Mouse (Mus musculus) ES-CJ7 (cell line): ENCODE results near the gene Hoxa4.

ENCODE experiments used
- DNase-seq: peaks from one replicate; pipeline ENCODE4 v3.0.0; 2011; ENCODE audit warnings: low read depth, low spot score

Hoxa4 gene

GRCm38 (mm10) chr6:52203371-52204049 lies 12.0 kb upstream of the Hoxa4 start:
- peak; percentile 86 for DNase-seq

GRCm38 (mm10) chr6:52203121-52203370 lies 11.5 kb upstream of the Hoxa4 start:
- peak; percentile 58 for DNase-seq

- peak; percentile 70 for DNase-seq
Measured at GRCm38 (mm10) chr6:52202362-52203120, 11.0 kb upstream of the Hoxa4 start.

GRCm38 (mm10) chr6:52201269-52201668 lies 9.7 kb upstream of the Hoxa4 start:
- DNase-seq: no peak

GRCm38 (mm10) chr6:52200751-52201250 lies 9.2 kb upstream of the Hoxa4 start:
- DNase-seq: no peak

- no peak for DNase-seq
Measured at GRCm38 (mm10) chr6:52200073-52200750, 8.7 kb upstream of the Hoxa4 start.

- peak; percentile 90 for DNase-seq
Measured at GRCm38 (mm10) chr6:52197271-52197670, 5.7 kb upstream of the Hoxa4 start.

- DNase-seq: peak; percentile 22
Measured at GRCm38 (mm10) chr6:52196811-52197210, 5.3 kb upstream of the Hoxa4 start.

- no peak for DNase-seq
Measured at GRCm38 (mm10) chr6:52194690-52195089, 3.1 kb upstream of the Hoxa4 start.

GRCm38 (mm10) chr6:52191860-52192550 lies 452 bp upstream of the Hoxa4 start:
- peak; percentile 87 for DNase-seq

- DNase-seq: no peak
Measured at GRCm38 (mm10) chr6:52190410-52190809, 1.1 kb downstream of the Hoxa4 start.

- no peak for DNase-seq
Measured at GRCm38 (mm10) chr6:52189909-52190308, 1.6 kb downstream of the Hoxa4 start.

- DNase-seq: no peak
Measured at GRCm38 (mm10) chr6:52189172-52189591, 2.4 kb downstream of the Hoxa4 start.

- no peak for DNase-seq
Measured at GRCm38 (mm10) chr6:52186500-52186899, 5.1 kb downstream of the Hoxa4 start.

- no peak for DNase-seq
Measured at GRCm38 (mm10) chr6:52185834-52186233, 5.7 kb downstream of the Hoxa4 start.

GRCm38 (mm10) chr6:52185222-52185621 lies 6.3 kb downstream of the Hoxa4 start:
- DNase-seq: no peak

- no peak for DNase-seq
Measured at GRCm38 (mm10) chr6:52184668-52185067, 6.9 kb downstream of the Hoxa4 start.

- no peak for DNase-seq
Measured at GRCm38 (mm10) chr6:52183311-52184080, 8.1 kb downstream of the Hoxa4 start.

GRCm38 (mm10) chr6:52182793-52183192 lies 8.8 kb downstream of the Hoxa4 start:
- no peak for DNase-seq

GRCm38 (mm10) chr6:52182030-52182429 lies 9.5 kb downstream of the Hoxa4 start:
- DNase-seq: no peak

GRCm38 (mm10) chr6:52180726-52181125 lies 10.8 kb downstream of the Hoxa4 start:
- DNase-seq: peak; percentile 73
